Mouse (Mus musculus): ENCODE data around the gene Cdc6. TPM values are rescaled to one million over a fixed set of nuclear protein-coding genes. Genes with fewer than 3 reads are reported as not detected.
A peak's percentile ranks its signal among the peaks of the same experiment; 100 is the strongest.

The Cdc6 gene
- polyA plus RNA-seq, 1 experiment = 8.4 TPM

GRCm38 (mm10) chr11:98963191-98964021, 55.8 kb downstream of the Cdc6 start:
- peaks cover 72% of the 10 kb centered on the region for H3K4me1 ChIP-seq (replicated peaks; ENCODE audit: control insufficient read depth, insufficient read depth, low read length)
- 0 out of 2 replicates have a peak, but pooled peaks have one; percentile 35 for TF ChIP-seq POLR2A (IDR thresholded peaks at IDR 0.05; ENCODE audit: control insufficient read depth, extremely low read depth, insufficient read depth, low read length, poor library complexity)
- 0 out of 2 replicates have a peak, but pooled peaks have one; percentile 34 for TF ChIP-seq CTCF (IDR thresholded peaks at IDR 0.05; ENCODE audit: borderline replicate concordance, control insufficient read depth, extremely low read depth, insufficient read depth, low read length, poor library complexity)

GRCm38 (mm10) chr11:98964201-98964615, 56.6 kb downstream of the Cdc6 start:
- peak overlapping the region; percentile 93 for H3K27ac ChIP-seq (ENCODE audit: control insufficient read depth, insufficient read depth, low read length)
- no peaks in the 10 kb centered on the region for H3K27me3 ChIP-seq (ENCODE audit: control insufficient read depth, insufficient read depth, low read length)
- peak overlapping the region; percentile 61 for H3K4me3 ChIP-seq (ENCODE audit: control insufficient read depth, insufficient read depth, low read length)
- no peak for DNase-seq
- TF ChIP-seq POLR2A (IDR thresholded peaks at IDR 0.05; ENCODE audit: control insufficient read depth, extremely low read depth, insufficient read depth, low read length, poor library complexity) (0 out of 2 replicates have a peak, but pooled peaks have one; percentile 19), CTCF (IDR thresholded peaks at IDR 0.05; ENCODE audit: borderline replicate concordance, control insufficient read depth, extremely low read depth, insufficient read depth, low read length, poor library complexity) (no peak)
- 50% methylated on average over 6 of the region's 6 CpGs for WGBS
- H3K36me3 ChIP-seq (ENCODE audit: control insufficient read depth, insufficient read depth, low read length) = peaks cover 4% of the 10 kb centered on the region; the same call in 1 of the 2 replicates
- H3K4me1 ChIP-seq (replicated peaks; ENCODE audit: control insufficient read depth, insufficient read depth, low read length) = peaks cover 80% of the 10 kb centered on the region

More at GRCm38 (mm10) chr11:98963191-98964021, 55.8 kb downstream of the Cdc6 start:
- H3K36me3 ChIP-seq (ENCODE audit: control insufficient read depth, insufficient read depth, low read length) = peaks cover 4% of the 10 kb centered on the region; the same call in 1 of the 2 replicates
- peak overlapping the region; percentile 61 for H3K4me3 ChIP-seq (ENCODE audit: control insufficient read depth, insufficient read depth, low read length)
- WGBS = 1% methylated on average over 32 of the region's 32 CpGs
- DNase-seq = peak; percentile 79
- H3K27ac ChIP-seq (ENCODE audit: control insufficient read depth, insufficient read depth, low read length) = peak overlapping the region; percentile 93
- H3K27me3 ChIP-seq (ENCODE audit: control insufficient read depth, insufficient read depth, low read length) = no peaks in the 10 kb centered on the region

GRCm38 (mm10) chr11:98964616-98965415, 57.2 kb downstream of the Cdc6 start:
- Histone ChIP-seq H3K27me3 (ENCODE audit: control insufficient read depth, insufficient read depth, low read length) (no peaks in the 10 kb centered on the region), H3K27ac (ENCODE audit: control insufficient read depth, insufficient read depth, low read length) (peak overlapping the region; percentile 93), H3K4me3 (ENCODE audit: control insufficient read depth, insufficient read depth, low read length) (peak overlapping the region; percentile 67), H3K36me3 (ENCODE audit: control insufficient read depth, insufficient read depth, low read length) (peaks cover 8% of the 10 kb centered on the region; the same call in 1 of the 2 replicates), H3K4me1 (replicated peaks; ENCODE audit: control insufficient read depth, insufficient read depth, low read length) (peaks cover 79% of the 10 kb centered on the region)
- DNase-seq = peak; percentile 62
- WGBS = 47% methylated on average over 15 of the region's 15 CpGs
- TF ChIP-seq CTCF (IDR thresholded peaks at IDR 0.05; ENCODE audit: borderline replicate concordance, control insufficient read depth, extremely low read depth, insufficient read depth, low read length, poor library complexity) = no peak
- peak; percentile 45; the same call in 1 of the 2 replicates for TF ChIP-seq POLR2A (IDR thresholded peaks at IDR 0.05; ENCODE audit: control insufficient read depth, extremely low read depth, insufficient read depth, low read length, poor library complexity)

GRCm38 (mm10) chr11:98965416-98966077, 57.9 kb downstream of the Cdc6 start:
- Histone ChIP-seq H3K4me1 (replicated peaks; ENCODE audit: control insufficient read depth, insufficient read depth, low read length) (peaks cover 76% of the 10 kb centered on the region), H3K4me3 (ENCODE audit: control insufficient read depth, insufficient read depth, low read length) (peak overlapping the region; percentile 67), H3K27ac (ENCODE audit: control insufficient read depth, insufficient read depth, low read length) (peak overlapping the region; percentile 88; the same call in 1 of the 2 replicates), H3K27me3 (ENCODE audit: control insufficient read depth, insufficient read depth, low read length) (no peaks in the 10 kb centered on the region), H3K36me3 (ENCODE audit: control insufficient read depth, insufficient read depth, low read length) (peaks cover 15% of the 10 kb centered on the region)
- WGBS = 74% methylated on average over 11 of the region's 11 CpGs
- TF ChIP-seq POLR2A (IDR thresholded peaks at IDR 0.05; ENCODE audit: control insufficient read depth, extremely low read depth, insufficient read depth, low read length, poor library complexity) = no peak
- no peak for TF ChIP-seq CTCF (IDR thresholded peaks at IDR 0.05; ENCODE audit: borderline replicate concordance, control insufficient read depth, extremely low read depth, insufficient read depth, low read length, poor library complexity)
- DNase-seq = no peak

GRCm38 (mm10) chr11:98966499-98967141, 59.0 kb downstream of the Cdc6 start:
- 90% methylated on average over 9 of the region's 9 CpGs for WGBS
- H3K27me3 ChIP-seq (ENCODE audit: control insufficient read depth, insufficient read depth, low read length) = no peaks in the 10 kb centered on the region
- H3K4me3 ChIP-seq (ENCODE audit: control insufficient read depth, insufficient read depth, low read length) = no peak overlapping the region
- H3K36me3 ChIP-seq (ENCODE audit: control insufficient read depth, insufficient read depth, low read length) = peaks cover 25% of the 10 kb centered on the region
- TF ChIP-seq CTCF (IDR thresholded peaks at IDR 0.05; ENCODE audit: borderline replicate concordance, control insufficient read depth, extremely low read depth, insufficient read depth, low read length, poor library complexity) (no peak), POLR2A (IDR thresholded peaks at IDR 0.05; ENCODE audit: control insufficient read depth, extremely low read depth, insufficient read depth, low read length, poor library complexity) (no peak)
- no peak for DNase-seq
- peaks cover 68% of the 10 kb centered on the region for H3K4me1 ChIP-seq (replicated peaks; ENCODE audit: control insufficient read depth, insufficient read depth, low read length)
- H3K27ac ChIP-seq (ENCODE audit: control insufficient read depth, insufficient read depth, low read length) = no peak overlapping the region
